Mouse (Mus musculus) adrenal gland, postnatal 10 days (tissue): ENCODE measurements around the gene Catip. TPM values are rescaled to one million over a fixed set of nuclear protein-coding genes. Genes with fewer than 3 reads are reported as not detected.
"Not testable (repeated sequence)": the region's sequence is repeated elsewhere in the genome, so short reads cannot be mapped to it uniquely, and the experiment has no call there.

Experiments
- DNase-seq: peaks from one replicate; pipeline ENCODE4 v3.0.0; 2021; ENCODE audit warnings: mixed read lengths
- long read RNA-seq, 2 experiments: library from polyadenylated mRNA; stranded (forward); transcript quantifications; one replicate each; pipeline ENCODE4 v2.0.0; 2021
- total RNA-seq, 2 experiments: library from RNA; stranded (reverse); gene quantifications; 2 replicates each; pipeline ENCODE4 v1.2.3; 2021

Gene Catip
- under 1 TPM; 0.33 to 0.45 TPM for total RNA-seq
- long read RNA-seq, experiment 1 = 0 reads
- long read RNA-seq, experiment 2, partial matches to known transcripts = 0 of 1 reads
- long read RNA-seq, experiment 2, other reads (novel, unspliced or antisense) = 1 of 1 reads

DNA sequence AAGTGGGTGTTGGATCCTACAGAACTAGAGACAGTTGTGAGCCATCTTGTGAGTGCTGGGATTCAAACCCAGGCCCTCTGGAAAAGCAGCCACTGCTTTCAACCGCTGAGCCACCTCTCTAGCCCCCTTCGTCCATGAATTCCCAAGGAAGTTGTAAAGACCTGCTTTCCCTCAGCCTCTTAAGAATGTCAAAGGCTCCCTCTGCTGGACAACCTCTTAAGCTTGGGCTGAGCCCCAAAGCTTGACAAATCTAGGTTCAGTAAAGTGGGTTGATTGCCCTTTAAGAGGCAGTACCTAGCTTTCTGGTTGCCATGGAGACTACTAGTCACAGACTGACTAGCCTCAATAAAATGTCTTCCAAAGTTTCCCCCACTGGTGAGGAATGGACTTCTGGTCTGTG is at the start of gene Catip:
Gene Catip (plus strand): TSS at position 297 of the 400 bp plus-strand sequence.
- peak; percentile 84 for DNase-seq

DNA sequence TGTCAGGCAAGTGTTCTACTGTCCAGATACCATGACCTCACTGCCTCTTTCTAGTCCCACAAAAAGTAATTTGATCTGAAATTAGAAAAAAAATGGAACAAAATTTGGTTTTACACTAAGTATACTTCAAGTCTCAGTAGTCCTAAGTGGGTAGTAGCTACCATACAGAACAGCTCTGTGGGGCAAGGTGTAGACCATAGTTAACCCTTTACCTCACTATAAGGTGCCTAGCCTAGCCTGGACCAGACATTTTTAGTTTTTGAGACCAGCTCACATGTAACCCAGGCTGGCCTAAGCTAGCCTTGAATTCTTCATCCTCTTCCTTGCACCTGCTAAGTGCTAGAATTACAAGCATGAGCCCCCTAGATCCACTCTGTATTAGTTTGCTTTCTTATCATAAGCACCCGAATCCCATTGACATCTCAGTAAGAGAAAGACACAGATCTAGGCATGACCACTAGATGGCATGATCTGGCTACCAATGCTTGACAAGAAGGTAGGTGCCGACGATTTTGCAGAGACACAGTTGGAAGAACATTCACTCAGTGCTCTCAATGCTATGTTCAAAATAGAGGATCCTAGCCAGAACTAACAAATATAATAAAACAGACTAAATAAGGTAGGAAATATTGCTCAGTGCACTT is 48.7 kb upstream of the Catip start:
- peak; percentile 74 for DNase-seq

DNA sequence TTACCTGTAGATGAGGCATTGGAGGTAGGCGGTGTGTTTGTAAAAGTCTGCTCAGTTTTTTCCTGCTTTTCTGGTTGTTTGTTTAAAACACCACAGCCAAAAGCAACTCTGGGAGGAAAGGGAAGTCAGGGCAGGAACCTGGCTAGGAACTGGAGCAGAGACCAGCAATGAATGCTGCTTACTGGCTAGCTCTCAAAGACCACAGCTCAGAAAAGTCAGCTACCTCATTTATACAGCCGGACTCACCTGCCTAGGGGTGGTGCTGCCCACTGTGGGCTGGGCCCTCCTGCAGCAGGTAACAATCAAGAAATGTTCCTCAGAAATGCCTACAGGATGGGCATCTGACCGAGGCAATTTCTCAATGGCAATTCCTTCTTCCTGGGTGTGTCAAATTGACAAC is 47.1 kb upstream of the Catip start:
- no peak for DNase-seq

DNA sequence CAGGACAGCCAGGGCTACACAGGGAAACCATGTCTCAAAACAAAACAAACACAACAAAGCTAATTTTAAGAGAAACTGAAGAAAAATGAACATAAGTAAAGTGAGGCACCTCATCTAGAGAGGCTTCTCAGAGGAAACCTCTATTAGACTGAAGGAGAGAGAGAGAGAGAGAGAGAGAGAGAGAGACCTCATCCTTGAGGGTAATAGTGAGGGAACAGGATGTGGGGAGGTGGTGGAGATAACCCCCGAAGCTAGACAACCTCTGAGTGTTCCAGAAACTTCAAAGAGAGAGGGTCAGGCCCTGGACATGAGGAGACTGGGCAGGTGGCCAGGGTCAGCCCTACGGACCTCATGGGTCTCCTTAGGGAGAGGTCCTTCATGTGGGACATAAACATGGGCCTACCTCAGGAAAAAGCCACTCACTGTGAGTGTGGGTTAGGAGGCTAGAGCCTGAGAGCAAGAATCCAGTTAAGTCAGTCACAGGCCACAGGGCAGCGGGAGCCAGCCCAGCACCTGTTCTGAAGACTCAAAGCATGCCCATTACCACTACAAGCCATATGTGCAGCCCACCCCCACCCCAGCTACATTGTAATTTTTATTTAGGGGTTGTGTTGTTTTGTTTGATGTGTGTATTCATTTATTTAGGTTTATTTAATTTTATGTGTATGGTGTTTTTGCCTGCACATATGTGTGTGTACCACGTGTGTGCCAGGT is 45.6 kb upstream of the Catip start:
- no peak for DNase-seq

DNA sequence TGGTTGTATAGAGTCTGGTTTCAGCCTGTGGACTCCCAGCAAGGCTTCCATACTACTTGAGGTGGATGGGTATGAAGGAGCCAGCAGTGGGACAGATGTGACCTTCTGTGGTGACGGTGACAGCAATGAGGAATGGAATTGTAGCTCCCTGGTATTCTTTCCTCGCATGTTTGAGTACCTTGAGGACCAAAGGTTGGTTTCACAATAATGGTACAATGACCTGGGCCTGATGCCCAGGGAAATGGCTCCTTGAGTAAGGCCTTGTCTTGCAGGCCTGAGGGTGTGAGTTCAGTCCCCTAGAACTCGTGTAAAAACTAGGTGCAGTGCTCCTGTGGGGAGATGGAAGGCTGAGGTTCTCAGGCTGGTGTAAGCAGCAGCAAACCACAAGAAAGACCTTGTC is 43.2 kb upstream of the Catip start:
- DNase-seq = no peak

DNA sequence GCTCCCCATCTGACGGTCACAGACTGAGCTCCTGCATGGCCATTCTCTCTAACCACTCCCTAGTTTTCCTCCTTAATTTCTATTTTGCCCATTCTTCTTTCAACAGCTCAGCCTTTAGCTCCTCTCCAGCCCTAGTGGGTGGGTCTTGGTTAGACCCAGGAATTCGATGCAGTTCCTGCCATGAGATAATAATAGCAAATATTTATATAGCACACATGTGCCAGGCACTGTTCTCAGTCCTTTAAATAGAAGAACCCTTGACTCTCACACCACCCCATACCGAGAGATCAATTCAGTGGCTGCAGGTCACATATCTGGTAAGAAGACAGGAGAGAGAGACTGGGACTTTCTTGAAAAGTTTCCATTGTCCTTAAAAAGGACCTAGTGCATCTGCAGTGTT is 40.5 kb upstream of the Catip start:
- no peak for DNase-seq

DNA sequence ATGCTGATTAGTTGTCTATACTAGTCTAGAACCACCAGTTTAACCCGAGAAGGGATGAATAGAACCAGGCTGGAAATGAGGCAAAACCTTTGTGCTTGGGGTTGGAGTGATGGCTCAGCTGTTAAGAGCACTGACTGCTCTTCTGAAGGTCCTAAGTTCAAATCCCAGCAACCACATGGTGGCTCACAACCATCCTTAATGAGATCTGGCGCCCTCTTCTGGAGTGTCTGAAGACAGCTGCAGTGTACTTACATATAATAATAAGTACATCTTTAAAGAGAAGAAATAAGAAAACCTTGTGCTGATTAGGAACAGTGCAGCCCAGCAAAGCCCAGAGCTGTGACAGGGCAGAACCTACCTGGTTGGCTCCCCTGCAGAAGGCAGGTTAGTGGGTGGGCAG is 35.0 kb upstream of the Catip start:
- not testable (repeated sequence) for DNase-seq

DNA sequence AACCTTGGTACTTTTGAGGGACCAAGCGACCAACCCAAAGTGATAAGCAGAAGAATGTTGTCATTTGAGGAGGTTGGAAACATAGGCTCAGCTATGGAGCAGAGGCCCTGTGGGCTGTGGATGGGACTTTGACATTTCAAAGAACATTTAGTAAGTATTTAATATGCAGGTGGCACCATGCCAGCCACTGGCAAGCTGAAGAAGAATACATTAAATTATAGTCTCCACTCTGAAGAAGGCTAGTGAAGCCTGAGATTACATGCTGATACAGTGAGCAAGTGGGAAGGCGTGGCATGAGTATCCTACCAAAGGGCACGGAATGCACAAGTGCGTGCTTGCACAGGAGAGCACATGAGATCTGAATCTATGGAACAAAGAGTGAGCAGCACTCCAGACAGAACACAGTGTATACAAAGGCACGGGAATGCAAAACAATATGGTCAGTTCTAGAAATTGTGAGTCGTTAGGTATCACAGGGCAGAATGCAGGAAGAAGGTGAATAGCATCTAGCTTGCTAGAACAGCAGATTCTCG is 31.9 kb upstream of the Catip start:
- DNase-seq = no peak

DNA sequence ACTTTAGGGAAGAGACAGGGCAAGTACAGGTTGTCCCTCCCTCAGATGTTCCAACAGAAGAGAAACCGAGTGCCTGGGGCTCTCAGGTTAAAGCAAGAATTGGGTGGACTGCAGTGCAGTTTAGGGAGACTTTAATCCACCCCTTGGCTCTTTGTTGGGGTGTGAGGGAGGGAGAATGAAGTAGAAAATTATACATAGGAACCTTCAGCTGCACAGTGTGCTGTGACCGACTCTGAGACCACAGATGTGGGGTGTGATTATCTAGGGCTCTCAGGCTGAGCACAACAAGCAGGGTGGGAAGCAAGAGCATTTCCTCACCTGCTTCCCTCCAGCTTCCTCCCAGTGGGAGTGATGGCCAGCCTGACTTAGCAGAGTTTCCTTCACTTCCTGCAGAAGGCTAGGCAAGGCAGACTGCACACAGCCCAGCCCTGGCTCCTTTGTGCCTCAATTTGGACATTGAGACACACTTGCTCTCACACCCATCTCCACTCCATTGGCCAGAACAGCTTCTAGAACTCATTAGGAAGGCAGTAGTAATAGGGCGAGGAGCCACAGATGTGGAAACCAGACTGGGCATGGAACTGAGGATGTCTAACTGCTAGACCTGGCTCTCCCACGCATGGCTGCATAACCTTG is 30.7 kb upstream of the Catip start:
- DNase-seq = peak; percentile 48

DNA sequence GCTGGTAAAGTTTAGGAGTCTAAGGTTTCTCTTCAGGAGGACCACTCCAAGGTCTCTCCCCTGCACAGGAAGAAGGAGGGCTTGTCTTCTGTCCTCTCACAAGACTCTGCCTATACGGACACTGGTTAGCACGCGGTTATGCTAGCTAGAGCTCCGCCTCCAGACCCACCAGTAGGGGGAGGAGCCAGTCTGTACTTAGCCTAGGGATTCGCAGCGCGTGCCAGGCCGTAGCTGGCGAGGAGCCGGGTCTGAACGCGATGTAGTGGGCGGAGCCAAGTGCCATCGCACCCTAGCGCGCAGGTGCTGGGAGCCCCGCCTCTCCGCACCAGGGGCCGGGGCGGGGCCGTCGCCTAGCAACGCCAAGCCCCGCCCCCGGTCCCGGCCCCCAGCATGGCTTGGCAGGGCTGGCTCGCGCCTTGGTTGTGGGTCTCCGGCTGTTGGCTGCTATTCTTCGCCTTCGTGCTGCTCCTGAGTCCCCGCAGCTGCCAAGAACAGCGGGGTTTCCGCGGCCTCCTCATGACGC is 29.6 kb upstream of the Catip start:
- peak; percentile 98 for DNase-seq

DNA sequence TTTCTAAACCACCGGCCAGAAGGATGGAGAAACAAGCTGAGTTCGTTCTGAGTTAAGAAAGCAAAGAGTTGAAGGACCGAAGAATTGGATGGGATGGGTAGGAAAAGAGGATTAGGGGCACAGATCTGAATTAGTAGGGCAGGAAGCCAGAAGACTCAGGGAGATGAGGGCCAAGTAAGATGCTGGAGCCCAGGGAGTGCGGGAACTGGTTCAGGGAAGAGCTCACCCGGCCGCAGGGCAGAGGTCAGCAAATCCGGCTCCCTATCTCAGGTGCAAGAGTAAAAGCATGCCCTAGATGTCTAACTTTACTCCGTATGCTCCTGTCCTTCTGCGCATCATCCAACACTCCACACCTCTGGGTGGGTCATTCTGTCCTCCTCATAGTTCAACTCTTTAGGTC is 29.0 kb upstream of the Catip start:
- DNase-seq = no peak

DNA sequence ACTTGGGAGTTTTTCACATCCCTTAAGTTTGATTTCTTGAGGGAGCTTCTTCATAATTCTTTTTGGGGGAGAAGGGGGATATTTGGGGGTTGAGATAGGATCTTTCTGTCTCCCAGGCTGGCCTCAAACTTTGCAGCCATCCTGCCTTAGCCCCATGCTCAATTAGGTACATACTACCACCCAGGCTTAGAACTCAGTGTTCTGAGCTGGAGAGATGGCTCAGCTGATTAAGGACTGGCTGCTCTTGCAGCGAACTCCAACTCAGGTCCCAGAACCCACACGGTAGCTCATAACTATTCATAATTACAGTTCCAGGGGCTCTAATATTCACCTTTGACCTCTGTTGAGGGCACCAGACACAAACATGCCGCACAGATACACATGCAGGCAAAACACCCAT is 27.3 kb upstream of the Catip start:
- no peak for DNase-seq

DNA sequence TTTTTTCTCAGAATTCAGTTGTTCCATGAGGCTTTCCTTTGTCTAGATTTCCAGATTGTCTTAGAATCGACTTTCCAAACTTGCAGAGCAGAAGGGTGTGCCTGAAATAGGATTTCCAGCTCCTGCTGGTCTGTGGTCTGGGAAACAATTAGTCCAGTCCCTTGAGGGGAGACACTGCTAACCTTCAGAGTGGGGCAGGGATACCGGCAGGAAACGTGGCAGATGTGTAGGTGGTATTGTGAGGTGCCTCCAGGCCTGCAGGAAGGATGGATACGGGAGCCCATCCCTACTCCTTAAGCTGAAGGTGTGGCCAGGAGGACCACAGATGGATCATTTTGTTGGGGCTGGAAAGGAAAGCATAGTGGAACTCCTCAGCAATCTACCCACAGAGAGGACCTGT is 26.9 kb upstream of the Catip start:
- no peak for DNase-seq

DNA sequence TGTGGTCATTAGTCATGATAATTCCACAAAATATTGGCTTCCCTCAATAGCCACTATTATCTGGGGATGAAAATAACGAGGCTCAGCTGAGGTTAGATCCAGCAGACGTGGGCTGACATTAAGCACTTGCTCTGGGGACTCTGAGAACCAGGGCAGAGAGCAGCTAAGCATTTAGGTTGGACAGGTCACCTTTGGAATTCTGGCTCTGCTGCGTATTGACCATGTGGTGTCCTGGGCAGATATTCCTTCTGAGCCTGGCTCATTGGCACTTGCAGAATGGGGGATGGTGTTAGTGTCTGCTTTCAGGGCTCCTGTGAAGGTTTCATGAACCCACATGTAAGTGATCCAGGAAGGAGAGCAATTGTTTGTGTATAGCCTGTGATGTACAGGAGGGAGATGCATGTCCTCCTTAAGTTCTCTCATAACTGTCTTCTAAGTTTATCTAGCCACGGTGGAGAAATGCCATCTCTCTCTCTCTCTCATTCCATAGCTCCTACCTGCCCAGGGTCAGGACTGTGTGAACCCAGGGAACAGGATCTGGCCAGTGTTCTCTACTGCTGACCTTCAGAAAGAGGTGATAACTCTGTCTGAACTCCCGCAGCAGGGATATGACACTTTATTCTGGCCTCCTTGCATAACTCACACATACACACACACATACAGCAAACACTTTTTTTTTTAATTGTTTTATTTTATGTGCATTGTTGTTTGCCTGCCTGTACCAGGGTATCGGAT is 26.3 kb upstream of the Catip start:
- DNase-seq = peak; percentile 41

DNA sequence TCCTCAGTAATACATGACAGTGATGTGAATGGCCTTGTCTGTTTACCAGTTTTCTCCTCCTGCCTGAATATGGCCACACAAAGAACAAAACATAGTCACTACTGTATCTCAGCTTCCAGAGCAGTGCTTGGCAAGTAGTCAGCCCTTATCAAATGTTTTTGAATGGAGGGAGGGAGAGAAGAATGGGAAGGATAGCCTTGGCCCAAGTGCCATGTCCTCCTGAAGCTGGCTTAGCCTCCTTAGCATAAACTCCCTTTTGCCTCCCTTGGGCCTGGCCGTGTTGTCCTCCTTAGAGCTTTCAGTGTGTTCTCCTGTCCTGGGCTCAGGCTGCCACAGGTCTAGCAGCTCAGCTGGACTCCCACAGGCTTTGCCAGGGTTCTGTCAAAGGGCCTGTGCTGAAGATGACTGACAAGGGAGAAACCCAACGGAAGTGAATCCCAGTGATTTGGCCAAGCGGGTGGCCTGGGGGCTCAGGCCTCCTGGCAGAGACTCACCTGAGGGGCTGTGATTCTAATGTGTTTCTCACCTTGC is 24.6 kb upstream of the Catip start:
- DNase-seq = peak; percentile 40

DNA sequence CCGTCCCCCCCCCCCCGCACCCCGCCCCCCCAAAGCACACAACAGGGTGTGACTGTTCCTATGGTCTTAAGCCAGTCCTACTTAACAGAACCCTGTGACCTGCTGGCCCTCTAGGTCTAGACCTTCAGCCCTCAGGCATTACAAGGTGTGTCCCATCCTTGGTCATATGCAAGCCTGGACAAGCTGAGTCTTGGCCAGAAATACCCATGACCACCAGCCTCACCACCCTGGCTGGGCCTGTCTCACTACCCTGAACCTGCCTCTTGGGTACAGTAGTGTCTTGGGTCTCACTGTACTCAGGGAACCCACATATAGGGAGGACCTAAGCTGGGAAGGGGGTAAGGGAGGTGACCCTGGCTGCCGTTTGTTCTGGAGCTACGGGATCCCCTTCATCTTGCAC is 23.9 kb upstream of the Catip start:
- no peak for DNase-seq

DNA sequence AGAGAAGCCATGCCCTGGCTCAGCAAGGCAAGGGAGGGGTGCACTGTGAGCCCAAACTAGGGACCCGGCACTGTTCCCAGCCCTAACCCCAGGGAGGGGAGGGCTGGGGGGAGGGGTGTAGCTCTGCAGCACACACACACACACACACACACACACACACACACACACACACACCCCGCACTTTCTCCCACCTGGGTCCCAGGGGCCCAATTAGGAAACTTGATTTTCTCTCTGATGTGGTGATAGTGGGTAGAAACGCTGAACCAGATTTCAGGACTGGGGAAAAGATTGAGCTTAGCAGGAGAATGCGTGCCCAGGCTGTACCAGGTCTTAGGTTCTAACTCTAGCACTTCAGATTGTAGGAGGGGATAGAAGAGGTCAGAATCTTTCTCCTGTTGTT is 23.3 kb upstream of the Catip start:
- DNase-seq = no peak

DNA sequence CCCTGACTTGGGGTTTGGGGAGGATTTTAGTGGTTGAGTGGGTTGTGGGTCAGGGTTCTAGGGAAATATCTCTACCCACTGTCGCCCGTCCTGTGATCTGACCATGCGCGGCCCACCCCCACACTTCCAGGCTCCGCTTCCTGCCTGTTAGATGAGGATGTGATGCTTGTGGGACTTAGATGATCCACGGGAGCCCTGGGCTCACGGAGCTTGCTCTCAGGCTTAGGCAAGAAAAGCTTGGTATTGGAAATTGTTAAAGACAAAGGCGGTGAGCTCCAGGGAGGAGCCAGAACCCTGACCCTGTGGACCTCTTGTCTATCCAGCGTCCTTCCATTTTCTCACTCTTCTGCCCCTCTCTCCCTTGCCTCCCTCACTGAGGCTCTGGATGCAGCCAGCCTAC is 22.0 kb upstream of the Catip start:
- no peak for DNase-seq

DNA sequence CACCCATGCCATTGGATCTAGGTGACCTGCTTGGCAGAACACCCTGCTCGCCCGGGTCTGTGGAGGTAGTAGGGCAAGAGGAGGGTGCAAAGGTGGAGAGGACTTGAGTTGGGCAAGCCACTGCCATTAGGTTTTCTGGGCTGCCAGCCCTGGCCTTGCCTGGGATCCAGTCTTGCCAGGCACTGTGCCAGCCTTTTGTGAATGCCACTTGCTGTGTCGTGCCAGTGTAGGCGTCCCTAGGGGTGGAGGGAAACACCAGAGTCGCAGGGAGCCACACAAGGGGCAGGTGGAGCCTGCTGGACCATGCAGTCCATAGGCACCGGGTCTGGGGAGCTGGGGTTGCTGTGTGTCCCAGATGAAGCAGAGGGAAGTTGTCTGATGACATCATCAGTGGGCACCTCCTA is 21.5 kb upstream of the Catip start:
- DNase-seq = peak; percentile 90

DNA sequence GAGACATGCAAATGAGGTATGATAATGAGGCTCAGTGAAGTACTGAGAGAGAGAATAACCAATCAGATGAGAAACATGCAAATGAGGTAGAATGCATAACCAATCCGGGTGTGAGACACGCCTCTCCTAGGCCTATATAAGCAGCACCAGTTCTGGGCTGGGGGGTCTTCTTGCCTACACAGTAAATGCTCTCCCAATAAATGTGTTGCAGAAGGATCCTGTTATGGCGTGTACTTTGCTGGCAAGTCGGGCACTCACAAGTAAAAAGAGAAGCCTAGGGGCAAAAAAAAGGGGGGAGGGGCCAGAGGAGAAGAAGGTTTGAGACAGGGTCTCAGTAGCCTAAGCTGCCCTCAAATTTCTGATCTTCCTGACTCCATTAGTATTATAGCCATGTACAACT is 20.9 kb upstream of the Catip start:
- DNase-seq = not testable (repeated sequence)

DNA sequence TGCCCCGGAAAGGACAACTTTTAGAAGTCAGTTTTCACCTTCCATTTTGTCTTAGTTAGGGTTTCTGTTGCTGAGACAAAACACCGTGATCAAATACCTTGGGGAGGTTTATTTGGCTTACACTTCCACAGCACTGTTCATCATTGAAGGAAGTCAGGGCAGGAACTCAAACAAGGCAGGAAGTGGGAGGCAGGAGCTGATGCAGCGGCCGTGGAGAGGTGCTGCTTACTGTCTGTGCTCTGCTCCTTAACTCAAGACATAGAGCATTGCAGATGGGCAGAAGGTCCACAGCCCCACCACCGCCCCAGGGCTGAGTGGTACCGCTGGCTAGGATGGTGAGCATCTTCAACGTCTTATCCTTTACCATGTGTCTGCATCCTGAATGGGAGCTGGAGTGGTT is 20.0 kb upstream of the Catip start:
- DNase-seq = no peak

DNA sequence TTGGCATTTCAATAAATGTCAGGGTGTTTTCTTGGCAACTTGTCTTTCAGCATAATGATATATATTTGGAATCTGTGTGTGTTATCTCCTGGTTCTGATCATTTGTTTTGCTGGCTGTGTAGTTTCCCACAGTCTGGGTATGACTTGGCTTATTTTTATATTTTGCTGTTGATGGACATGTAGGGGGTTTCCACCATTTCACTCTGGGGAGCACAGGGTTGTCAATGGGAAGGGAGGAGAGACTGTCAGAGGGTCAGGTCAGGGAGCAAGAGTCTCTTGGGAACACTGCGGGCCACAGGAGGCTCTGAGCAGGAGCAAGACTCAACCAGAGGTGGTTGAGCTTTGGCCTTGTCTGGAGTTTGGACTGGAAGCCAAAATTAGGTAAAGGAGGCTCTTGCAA is 19.6 kb upstream of the Catip start:
- no peak for DNase-seq
